In genomic region chr6:140517188-140517587, GRCm38 (mm10) we compare ENCODE assay signal across 8 mouse cellular contexts.
DNase-seq lines count a peak whose midpoint lies in the region.

No protein-coding gene starts in this region.

- intact Hi-C loops in left cerebral cortex, postnatal 10 days (cut with DNase I) = no loop called here

- DNase-seq in heart, adult 11 months = peak; percentile 74
- DNase-seq in heart, adult 8-10 months (ENCODE audit: low spot score) = no peak
- peak; percentile 77 for DNase-seq in 416B (ENCODE audit: low read depth)
- DNase-seq in T-cell, adult 2 months (ENCODE audit: low spot score) = peak; percentile 56
- DNase-seq in induced T-regulatory cell, adult 2 months (ENCODE audit: low read depth) = peak; percentile 66
- peak; percentile 43 for DNase-seq in retina, embryonic 14.5 days (ENCODE audit: low spot score)
- no peak for DNase-seq in right cerebral cortex, postnatal 25 days
- DNase-seq in left cerebral cortex, postnatal 10 days (ENCODE audit: extremely low spot score in 1 of 2, low spot score in 2 of 2) = no peak

Comparison
In these comparisons a context has a peak if more than half of its experiments do, and no peak if none do; other contexts are left out.
1. DNase-seq: peak in heart, adult 11 months (single experiment), 416B (single experiment), T-cell, adult 2 months (single experiment), induced T-regulatory cell, adult 2 months (single experiment) and retina, embryonic 14.5 days (single experiment); none in heart, adult 8-10 months (single experiment), right cerebral cortex, postnatal 25 days (single experiment) and left cerebral cortex, postnatal 10 days (0 of 2).